Mouse (Mus musculus) forebrain, embryonic 12.5 days (tissue): ENCODE data around the gene 9130023H24Rik. TPM values are rescaled to one million over a fixed set of nuclear protein-coding genes. Genes with fewer than 3 reads are reported as not detected.

Experiments used
- ATAC-seq: fragments of 200-750 bp; cut with Nextera tagmentation; 2 replicates; pipeline ENCODE4 v1.8.0; 2017; ENCODE audit warnings: moderate TSS enrichment; ENCODE audit not compliant: low FRiP score
- H3K27ac ChIP-seq: fragments of 300-500 bp; sonication (generic); 2 replicates; pipeline ENCODE4 v1.5.1; 2016; ENCODE audit warnings: mild to moderate bottlenecking
- H3K27me3 ChIP-seq: fragments of 300-500 bp; sonication (generic); 2 replicates; pipeline ENCODE4 v1.6.1; 2016; ENCODE audit warnings: mild to moderate bottlenecking
- H3K36me3 ChIP-seq: fragments of 300-500 bp; sonication (generic); replicated peaks from 2 replicates; pipeline ENCODE4 v1.6.1; 2016; ENCODE audit warnings: mild to moderate bottlenecking
- H3K4me1 ChIP-seq: fragments of 300-500 bp; sonication (generic); 2 replicates; pipeline ENCODE4 v1.6.1; 2016
- H3K4me2 ChIP-seq: fragments of 300-500 bp; sonication (generic); 2 replicates; pipeline ENCODE4 v1.6.1; 2016; ENCODE audit warnings: mild to moderate bottlenecking, moderate library complexity
- H3K4me3 ChIP-seq: fragments of 300-500 bp; sonication (generic); replicated peaks from 2 replicates; pipeline ENCODE4 v1.5.1; 2016; ENCODE audit warnings: mild to moderate bottlenecking
- H3K9ac ChIP-seq: fragments of 300-500 bp; sonication (generic); 2 replicates; pipeline ENCODE4 v1.6.1; 2016; ENCODE audit warnings: mild to moderate bottlenecking
- H3K9me3 ChIP-seq: fragments of 300-500 bp; sonication (generic); 2 replicates; pipeline ENCODE4 v1.6.1; 2016
- WGBS: fragments of 180-500 bp; shearing (Covaris S2); methylation state at CpG from one replicate; pipeline ENCODE4 v1.1.7; 2016; 5-methylcytosine and 5-hydroxymethylcytosine counted together
- polyA plus RNA-seq: library from polyadenylated mRNA; unstranded; fragments of >200 nt; fragmentation: Nextera tagmentation; extraction: Ambion mirVana; gene quantifications from 2 replicates; pipeline ENCODE4 v1.2.1, GENCODE M21; 2016

Gene 9130023H24Rik
- polyA plus RNA-seq, 1 experiment from 2014 or later, result 11.7 TPM

DNA sequence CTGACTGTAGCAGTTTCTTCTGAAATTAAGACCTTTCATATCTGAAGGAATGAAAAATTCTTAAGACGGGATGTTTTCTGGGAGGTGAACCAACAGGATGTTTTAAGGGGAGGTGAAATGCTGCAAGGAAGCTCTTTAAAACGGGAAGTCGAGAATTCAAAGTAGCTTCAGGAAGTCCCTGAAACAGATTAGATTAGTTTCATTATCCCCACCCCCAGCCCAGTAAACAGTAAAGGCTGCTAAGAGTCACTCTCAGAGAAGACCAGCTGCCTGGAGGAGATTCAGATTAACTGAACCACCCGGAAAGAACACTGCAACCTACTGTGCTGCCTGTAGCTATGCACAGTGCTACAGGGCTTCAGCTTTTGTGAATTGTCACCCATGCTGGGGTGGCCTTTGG, 17.9 kb downstream of the 9130023H24Rik start:
- Histone ChIP-seq H3K9ac (no peak overlapping the region), H3K4me1 (no peaks in the 10 kb centered on the region), H3K4me2 (no peak overlapping the region), H3K27me3 (no peaks in the 10 kb centered on the region; the same call in 1 of the 2 replicates), H3K4me3 (no peak overlapping the region), H3K27ac (no peak overlapping the region), H3K9me3 (no peaks in the 10 kb centered on the region), H3K36me3 (no peaks in the 10 kb centered on the region)
- ATAC-seq, result no peak
- WGBS, result 85% methylated on average over 4 of the region's 4 CpGs

DNA sequence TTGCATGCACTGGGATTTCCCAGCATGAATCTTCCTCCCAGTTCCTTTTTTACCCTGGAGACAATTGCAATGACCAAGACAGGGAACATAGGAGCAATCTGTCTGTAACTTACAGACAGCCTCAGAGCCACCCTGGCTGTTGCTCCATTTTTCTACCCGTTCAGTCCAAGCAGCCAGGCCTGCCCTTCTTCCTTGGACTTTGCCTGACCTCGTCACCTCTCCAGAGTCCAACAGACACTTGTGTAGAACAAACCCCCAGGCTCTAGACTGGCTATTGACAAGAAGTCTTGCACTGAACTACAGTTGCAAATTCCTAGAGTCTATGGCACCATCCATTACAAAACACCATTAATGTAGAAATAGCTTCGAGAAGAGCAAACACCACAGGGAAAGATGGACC, 28.0 kb downstream of the 9130023H24Rik start:
- no peak for ATAC-seq
- WGBS, result 62% methylated on average over 3 of the region's 3 CpGs
- no peak overlapping the region for H3K4me2 ChIP-seq
- no peaks in the 10 kb centered on the region for H3K4me1 ChIP-seq
- no peak overlapping the region for H3K27ac ChIP-seq
- H3K4me3 ChIP-seq, result no peak overlapping the region
- H3K27me3 ChIP-seq, result no peaks in the 10 kb centered on the region; the same call in 1 of the 2 replicates
- H3K9me3 ChIP-seq, result no peaks in the 10 kb centered on the region
- no peaks in the 10 kb centered on the region for H3K36me3 ChIP-seq
- no peak overlapping the region for H3K9ac ChIP-seq

DNA sequence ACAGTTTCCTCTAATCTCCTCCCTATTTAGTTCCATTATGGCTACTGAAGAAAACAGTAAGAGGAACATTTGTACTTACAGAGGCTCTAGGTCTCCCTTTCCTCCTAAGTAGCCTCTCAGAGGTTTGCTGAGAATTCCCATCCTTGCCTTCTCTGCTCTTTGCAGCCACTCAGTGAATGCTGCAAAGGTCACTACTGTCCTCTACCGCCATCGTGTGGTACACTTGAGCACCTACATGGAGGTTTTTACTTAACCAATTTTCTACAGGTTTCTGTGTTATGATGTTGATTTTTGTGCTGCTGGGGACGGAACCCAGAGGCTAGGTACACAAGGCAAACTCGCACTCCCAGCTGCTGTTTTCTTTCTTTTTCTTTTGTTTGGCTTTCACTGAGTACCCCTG, 29.6 kb downstream of the 9130023H24Rik start:
- no peak overlapping the region for H3K4me3 ChIP-seq
- no peak overlapping the region for H3K9ac ChIP-seq
- no peak overlapping the region for H3K4me2 ChIP-seq
- no peaks in the 10 kb centered on the region; the same call in 1 of the 2 replicates for H3K27me3 ChIP-seq
- no peaks in the 10 kb centered on the region for H3K36me3 ChIP-seq
- ATAC-seq, result no peak
- WGBS, result 6% methylated on average over 4 of the region's 4 CpGs
- no peaks in the 10 kb centered on the region for H3K4me1 ChIP-seq
- H3K9me3 ChIP-seq, result no peaks in the 10 kb centered on the region
- H3K27ac ChIP-seq, result no peak overlapping the region

GRCm38 (mm10) chr7:128206152-128206551, 31.7 kb downstream of the 9130023H24Rik start, which contains the start of gene Cox6a2:
TSS of gene Cox6a2 (minus strand) at chr7:128206387.
- Histone ChIP-seq H3K27me3 (no peaks in the 10 kb centered on the region; the same call in 1 of the 2 replicates), H3K4me2 (no peak within 1 kb of the TSS), H3K4me1 (no peaks in the 10 kb centered on the region), H3K36me3 (no peaks in the 10 kb centered on the region), H3K27ac (no peak within 1 kb of the TSS), H3K9ac (no peak within 1 kb of the TSS), H3K9me3 (no peaks in the 10 kb centered on the region), H3K4me3 (no peak within 1 kb of the TSS)
- no peak for ATAC-seq
- WGBS, result 77% methylated on average over 6 of the region's 6 CpGs

GRCm38 (mm10) chr7:128205695-128206094, 32.1 kb downstream of the 9130023H24Rik start:
- no peak for ATAC-seq

GRCm38 (mm10) chr7:128204179-128204578, 33.7 kb downstream of the 9130023H24Rik start:
- H3K27me3 ChIP-seq, result no peaks in the 10 kb centered on the region; the same call in 1 of the 2 replicates
- no peaks in the 10 kb centered on the region for H3K4me1 ChIP-seq
- H3K4me3 ChIP-seq, result no peak overlapping the region
- H3K9ac ChIP-seq, result no peak overlapping the region
- WGBS, result 86% methylated on average over 8 of the region's 8 CpGs
- no peaks in the 10 kb centered on the region for H3K36me3 ChIP-seq
- no peaks in the 10 kb centered on the region for H3K9me3 ChIP-seq
- no peak overlapping the region for H3K27ac ChIP-seq
- H3K4me2 ChIP-seq, result no peak overlapping the region
- ATAC-seq, result no peak

More at GRCm38 (mm10) chr7:128205695-128206094, 32.1 kb downstream of the 9130023H24Rik start:
- Histone ChIP-seq H3K27ac (no peak overlapping the region), H3K4me3 (no peak overlapping the region), H3K27me3 (no peaks in the 10 kb centered on the region; the same call in 1 of the 2 replicates), H3K9ac (no peak overlapping the region), H3K4me2 (no peak overlapping the region), H3K4me1 (no peaks in the 10 kb centered on the region), H3K9me3 (no peaks in the 10 kb centered on the region), H3K36me3 (no peaks in the 10 kb centered on the region)
- whole genome bisulfite sequencing, result 92% methylated on average over 18 of the region's 18 CpGs

DNA sequence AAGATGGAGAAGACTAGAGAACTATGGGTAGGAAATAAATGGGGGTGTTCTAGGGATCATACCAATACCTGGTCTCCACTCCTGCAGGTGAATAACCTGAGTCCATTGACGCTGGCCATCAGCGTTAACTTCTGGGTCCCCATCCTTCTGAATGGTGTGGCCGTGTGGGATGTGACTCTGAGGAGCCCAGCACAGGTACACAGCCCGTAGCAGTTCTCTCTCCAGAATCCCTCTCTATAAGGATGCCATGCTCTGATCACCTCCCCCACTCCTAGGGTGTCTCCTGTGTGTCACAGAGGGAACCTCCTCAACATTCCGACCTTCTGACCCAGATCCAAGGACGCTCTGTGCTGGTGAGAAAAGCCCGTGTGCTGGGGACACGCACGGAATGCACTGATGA, 34.8 kb downstream of the 9130023H24Rik start:
- Histone ChIP-seq H3K27ac (no peak overlapping the region), H3K4me3 (no peak overlapping the region), H3K36me3 (no peaks in the 10 kb centered on the region), H3K9me3 (no peaks in the 10 kb centered on the region), H3K27me3 (no peaks in the 10 kb centered on the region; the same call in 1 of the 2 replicates), H3K9ac (no peak overlapping the region), H3K4me2 (no peak overlapping the region), H3K4me1 (no peaks in the 10 kb centered on the region)
- ATAC-seq, result no peak
- 81% methylated on average over 9 of the region's 9 CpGs for WGBS

DNA sequence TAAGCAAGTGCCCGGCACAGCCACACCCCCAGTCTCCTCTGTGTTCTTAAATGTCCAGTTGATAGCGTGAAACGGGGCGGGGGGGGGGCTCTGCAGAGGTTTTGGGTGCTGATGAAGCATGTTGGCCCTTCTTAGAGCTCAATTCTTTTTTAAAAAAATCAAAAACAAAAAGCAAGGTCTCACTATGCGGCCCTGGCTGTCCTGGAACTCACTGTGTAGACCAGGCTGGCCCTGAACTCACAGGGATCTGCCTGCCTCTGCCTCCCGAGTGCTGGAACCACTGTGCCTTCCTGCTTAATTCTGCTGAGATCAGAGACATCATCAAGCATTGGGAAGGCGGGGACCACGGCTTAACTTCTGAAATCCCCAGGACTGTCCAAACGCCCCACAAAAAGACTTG, 36.2 kb downstream of the 9130023H24Rik start:
- H3K4me3 ChIP-seq, result no peak overlapping the region
- no peaks in the 10 kb centered on the region for H3K36me3 ChIP-seq
- WGBS, result 86% methylated on average over 9 of the region's 9 CpGs
- no peak overlapping the region for H3K27ac ChIP-seq
- no peaks in the 10 kb centered on the region for H3K9me3 ChIP-seq
- ATAC-seq, result no peak
- H3K9ac ChIP-seq, result no peak overlapping the region
- H3K27me3 ChIP-seq, result no peaks in the 10 kb centered on the region
- no peak overlapping the region for H3K4me2 ChIP-seq
- H3K4me1 ChIP-seq, result no peaks in the 10 kb centered on the region

Other genes with a start within 250 kb of the 9130023H24Rik start
- 3.3 and 5.9 TPM in 2 replicates for gene Pycard, start 244.2 kb downstream of the 9130023H24Rik start, polyA plus RNA-seq
- not detected in 2 replicates for gene Trim72, start 234.1 kb downstream of the 9130023H24Rik start, polyA plus RNA-seq
- gene Itgam, start 175.4 kb downstream of the 9130023H24Rik start, polyA plus RNA-seq, result 0.54 TPM in 2 replicates
- gene Gm49368, start 175.3 kb downstream of the 9130023H24Rik start, polyA plus RNA-seq, result not detected in 2 replicates
- gene Itgax, start 108.5 kb downstream of the 9130023H24Rik start, polyA plus RNA-seq, result 0.23 TPM in 1 of 2 replicates, not detected in the other
- not detected in 2 replicates for gene Itgad, start 83.7 kb downstream of the 9130023H24Rik start, polyA plus RNA-seq
- 0.29 TPM in 1 of 2 replicates, not detected in the other for gene Cox6a2, start 31.6 kb downstream of the 9130023H24Rik start, polyA plus RNA-seq
- gene Armc5, start 689 bp downstream of the 9130023H24Rik start, polyA plus RNA-seq, result 14.0 and 15.4 TPM in 2 replicates
- 24.0 and 27.7 TPM in 2 replicates for gene Tgfb1i1, start 8.8 kb upstream of the 9130023H24Rik start, polyA plus RNA-seq
- not detected in 2 replicates for gene Slc5a2, start 27.6 kb upstream of the 9130023H24Rik start, polyA plus RNA-seq
- gene BC017158, start 60.1 kb upstream of the 9130023H24Rik start, polyA plus RNA-seq, result 17.3 and 19.1 TPM in 2 replicates
- 7.4 and 8.0 TPM in 2 replicates for gene Rgs10, start 180.7 kb upstream of the 9130023H24Rik start, polyA plus RNA-seq
- 39.5 and 39.9 TPM in 2 replicates for gene Tial1, start 223.7 kb upstream of the 9130023H24Rik start, polyA plus RNA-seq